Mouse (Mus musculus): ENCODE data around the gene Kctd19. TPM values are rescaled to one million over a fixed set of nuclear protein-coding genes. Genes with fewer than 3 reads are reported as not detected.

Kctd19 gene
- polyA plus RNA-seq, 1 experiment from 2014 or later, result not detected

DNA sequence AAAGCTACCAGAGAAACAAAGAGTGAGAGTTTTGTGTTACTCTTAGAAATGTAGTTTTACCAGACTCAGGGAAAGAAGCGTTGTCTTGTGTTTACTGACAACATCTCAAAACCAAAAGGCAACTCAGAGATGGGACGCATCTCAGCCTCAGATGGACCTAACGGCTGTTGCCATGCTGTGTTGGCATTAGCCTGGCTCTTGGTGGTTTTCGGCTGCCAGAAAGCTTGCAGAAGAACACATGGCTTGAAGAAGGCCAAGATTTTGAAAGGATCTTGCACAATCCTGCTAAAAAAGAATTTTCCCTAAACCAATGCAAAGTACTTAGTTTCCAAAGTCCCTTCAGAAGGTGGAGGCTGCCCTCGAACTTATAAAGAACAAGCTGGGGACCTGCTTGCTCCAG is 29.4 kb upstream of the Kctd19 start:
- 83% methylated on average over 5 of the region's 5 CpGs for WGBS
- Histone ChIP-seq H3K4me1 (peaks cover 3% of the 10 kb centered on the region; the same call in 1 of the 2 replicates), H3K4me3 (replicated peaks) (no peak overlapping the region), H3K27ac (replicated peaks) (no peak overlapping the region), H3K27me3 (peaks cover 3% of the 10 kb centered on the region; the same call in 1 of the 2 replicates), H3K36me3 (no peaks in the 10 kb centered on the region), H3K9ac (no peak overlapping the region), H3K9me3 (replicated peaks) (no peaks in the 10 kb centered on the region), H3K4me2 (replicated peaks) (no peak overlapping the region)
- ATAC-seq (ENCODE audit: insufficient number of reproducible peaks, low FRiP score, low TSS enrichment, low read depth), result no peak

DNA sequence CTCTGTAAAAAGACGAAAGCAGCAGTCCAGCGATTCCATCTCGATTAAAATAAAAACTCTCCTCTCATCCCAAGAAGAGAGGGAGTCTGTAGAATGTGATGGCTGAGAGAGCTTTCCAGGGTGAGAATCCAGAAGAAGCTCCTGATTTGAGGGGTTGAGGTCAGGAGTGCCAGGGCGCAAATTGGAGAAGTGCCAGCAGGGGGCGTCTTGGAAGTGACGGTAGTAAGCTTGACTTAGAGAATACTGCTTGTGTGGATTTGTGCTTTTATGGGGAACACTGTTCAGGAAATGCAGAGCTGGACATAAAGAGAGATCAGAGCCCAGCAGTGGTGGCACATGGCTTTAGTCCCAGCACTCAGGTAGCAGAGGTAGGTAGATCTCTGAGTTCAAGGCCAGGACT is 28.1 kb upstream of the Kctd19 start:
- H3K36me3 ChIP-seq, result no peaks in the 10 kb centered on the region
- H3K9me3 ChIP-seq (replicated peaks), result no peaks in the 10 kb centered on the region
- H3K4me1 ChIP-seq, result peaks cover 3% of the 10 kb centered on the region; the same call in 1 of the 2 replicates
- no peak overlapping the region for H3K4me3 ChIP-seq (replicated peaks)
- no peak for ATAC-seq (ENCODE audit: insufficient number of reproducible peaks, low FRiP score, low TSS enrichment, low read depth)
- no peak overlapping the region for H3K4me2 ChIP-seq (replicated peaks)
- no peak overlapping the region for H3K27ac ChIP-seq (replicated peaks)
- H3K27me3 ChIP-seq, result peaks cover 3% of the 10 kb centered on the region; the same call in 1 of the 2 replicates
- no peak overlapping the region for H3K9ac ChIP-seq
- WGBS, result 8% methylated on average over 6 of the region's 6 CpGs

DNA sequence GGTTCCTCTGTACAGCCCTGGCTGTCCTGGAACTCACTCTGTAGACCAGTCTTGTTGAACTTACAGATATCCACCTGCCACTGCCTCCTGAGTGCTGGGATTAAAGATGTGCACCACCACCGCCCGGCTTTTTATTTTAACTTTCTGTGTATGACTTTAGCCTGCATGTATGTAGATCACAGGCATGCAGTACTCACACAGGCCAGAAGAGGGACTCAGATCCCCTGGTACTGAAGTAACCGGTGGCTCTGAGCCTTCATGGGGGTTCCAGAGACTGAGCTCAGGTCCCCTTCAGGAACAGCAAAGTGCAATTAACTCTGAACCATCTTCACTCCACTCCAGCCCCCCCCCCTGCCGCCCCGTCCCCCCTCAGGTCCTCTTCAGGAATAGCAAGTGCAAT is 25.6 kb upstream of the Kctd19 start:
- 35% methylated on average over 5 of the region's 5 CpGs for WGBS
- H3K4me1 ChIP-seq, result no peaks in the 10 kb centered on the region
- H3K4me3 ChIP-seq (replicated peaks), result no peak overlapping the region
- ATAC-seq (ENCODE audit: insufficient number of reproducible peaks, low FRiP score, low TSS enrichment, low read depth), result no peak
- H3K27me3 ChIP-seq, result peaks cover 3% of the 10 kb centered on the region; the same call in 1 of the 2 replicates
- H3K27ac ChIP-seq (replicated peaks), result no peak overlapping the region
- no peaks in the 10 kb centered on the region for H3K9me3 ChIP-seq (replicated peaks)
- no peak overlapping the region for H3K4me2 ChIP-seq (replicated peaks)
- no peaks in the 10 kb centered on the region for H3K36me3 ChIP-seq
- no peak overlapping the region for H3K9ac ChIP-seq

DNA sequence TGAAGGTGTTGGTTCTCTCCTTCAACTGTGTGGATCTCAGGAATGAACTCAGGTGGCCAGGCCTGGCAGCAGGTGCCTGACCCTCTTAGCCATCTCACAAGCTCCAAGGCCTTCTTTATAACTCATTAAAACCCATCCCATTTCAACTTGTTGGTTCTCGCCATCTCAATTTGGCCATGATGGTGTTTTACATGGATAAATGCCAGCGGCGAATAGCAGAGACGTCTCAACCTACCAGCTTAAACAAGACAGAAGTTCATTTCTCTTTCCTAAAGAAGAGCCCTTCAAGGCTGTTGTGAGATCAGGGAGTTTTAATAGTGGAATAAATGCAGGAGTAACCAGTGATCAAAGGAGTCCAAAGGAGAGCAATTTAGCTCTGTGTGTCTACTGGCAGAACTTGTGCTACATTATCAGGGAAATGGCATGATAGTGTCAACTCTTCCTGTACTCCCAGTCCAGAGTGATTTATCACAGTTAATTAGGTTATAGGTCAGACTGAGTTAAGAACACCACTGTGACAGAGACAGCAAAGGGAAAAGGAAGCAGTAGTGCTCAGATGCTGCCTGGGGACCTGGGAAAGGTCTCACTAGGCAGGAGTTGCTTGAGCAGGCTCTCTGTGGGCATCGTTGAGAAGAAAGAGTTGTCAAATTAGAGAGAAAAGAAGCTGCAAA is 23.9 kb upstream of the Kctd19 start:
- no peaks in the 10 kb centered on the region for H3K36me3 ChIP-seq
- no peak overlapping the region for H3K4me2 ChIP-seq (replicated peaks)
- H3K4me3 ChIP-seq (replicated peaks), result no peak overlapping the region
- no peaks in the 10 kb centered on the region for H3K27me3 ChIP-seq
- H3K9ac ChIP-seq, result no peak overlapping the region
- ATAC-seq (ENCODE audit: insufficient number of reproducible peaks, low FRiP score, low TSS enrichment, low read depth), result no peak
- peaks cover 10% of the 10 kb centered on the region; the same call in 1 of the 2 replicates for H3K4me1 ChIP-seq
- WGBS, result 85% methylated on average over 5 of the region's 5 CpGs
- H3K9me3 ChIP-seq (replicated peaks), result no peaks in the 10 kb centered on the region
- no peak overlapping the region for H3K27ac ChIP-seq (replicated peaks)

DNA sequence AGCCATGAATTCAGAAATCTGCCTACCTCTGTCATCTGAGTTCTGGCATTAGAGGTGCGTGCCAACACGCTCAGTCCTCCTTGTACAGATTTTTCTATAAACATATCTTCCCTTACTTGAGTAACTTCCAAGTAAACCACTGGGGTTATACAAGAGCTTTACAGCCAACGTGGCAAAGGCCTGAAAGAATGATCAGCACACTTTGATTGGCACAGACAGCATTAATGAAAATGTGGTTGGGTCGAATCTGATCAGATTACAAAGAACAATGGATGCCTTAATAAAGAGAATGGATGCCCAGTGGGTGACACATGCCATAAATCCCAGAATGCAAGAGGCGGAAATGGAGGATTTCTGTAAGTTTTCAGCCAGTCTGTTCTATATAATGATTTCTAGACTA is 22.9 kb upstream of the Kctd19 start:
- H3K36me3 ChIP-seq, result no peaks in the 10 kb centered on the region
- ATAC-seq (ENCODE audit: insufficient number of reproducible peaks, low FRiP score, low TSS enrichment, low read depth), result no peak
- WGBS, result 62% methylated on average over 5 of the region's 5 CpGs

DNA sequence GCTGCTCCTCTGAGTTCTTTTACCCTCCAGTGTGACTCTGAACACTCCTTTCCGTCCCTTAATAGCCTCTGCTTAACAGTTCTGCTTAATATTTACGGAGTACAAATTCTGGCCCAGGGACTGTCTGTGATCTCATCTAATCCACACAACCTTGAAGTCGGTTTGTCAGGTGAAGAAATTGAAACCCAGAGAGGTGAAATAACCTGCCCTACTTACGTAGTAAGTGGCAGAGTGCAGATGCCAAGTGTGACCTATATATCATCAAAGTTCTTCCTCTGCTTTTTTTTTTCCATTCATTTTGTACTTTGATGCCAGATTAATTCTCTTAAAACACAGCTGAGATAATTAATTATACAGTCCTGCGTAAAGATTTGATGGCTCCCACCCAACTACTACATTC is 20.8 kb upstream of the Kctd19 start:
- WGBS, result 68% methylated on average over 5 of the region's 5 CpGs

More for the DNA sequence above, 22.9 kb upstream of the Kctd19 start:
- no peaks in the 10 kb centered on the region for H3K27me3 ChIP-seq
- H3K4me1 ChIP-seq, result peaks cover 10% of the 10 kb centered on the region; the same call in 1 of the 2 replicates
- no peak overlapping the region for H3K9ac ChIP-seq
- H3K4me2 ChIP-seq (replicated peaks), result no peak overlapping the region
- no peak overlapping the region for H3K27ac ChIP-seq (replicated peaks)
- H3K4me3 ChIP-seq (replicated peaks), result no peak overlapping the region
- H3K9me3 ChIP-seq (replicated peaks), result no peaks in the 10 kb centered on the region

DNA sequence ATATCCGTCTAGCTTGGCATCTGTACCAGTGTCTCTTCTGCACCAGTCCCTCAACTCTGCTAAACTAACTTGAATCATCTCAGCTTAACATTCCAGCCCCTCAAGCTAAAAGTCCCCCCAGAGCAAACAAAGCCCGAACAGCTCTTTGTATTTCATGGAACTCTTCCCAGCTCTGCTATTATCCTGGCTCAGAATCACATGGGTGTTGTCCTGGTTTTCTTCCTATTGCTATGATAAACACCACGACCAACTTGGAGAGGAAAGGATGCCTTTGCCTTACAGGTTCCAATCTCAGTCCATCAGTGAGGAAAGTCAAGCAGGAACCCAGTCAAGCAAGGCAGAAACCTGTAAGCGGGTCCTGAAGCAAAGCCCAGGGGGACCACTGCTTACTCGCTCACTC is 20.2 kb upstream of the Kctd19 start:
- ATAC-seq (ENCODE audit: insufficient number of reproducible peaks, low FRiP score, low TSS enrichment, low read depth), result no peak
- WGBS, result 51% methylated on average over 5 of the region's 5 CpGs
- Histone ChIP-seq H3K27ac (replicated peaks) (no peak overlapping the region), H3K27me3 (no peaks in the 10 kb centered on the region), H3K4me3 (replicated peaks) (no peak overlapping the region), H3K4me1 (peaks cover 10% of the 10 kb centered on the region; the same call in 1 of the 2 replicates), H3K9ac (no peak overlapping the region), H3K4me2 (replicated peaks) (no peak overlapping the region), H3K9me3 (replicated peaks) (no peaks in the 10 kb centered on the region), H3K36me3 (no peaks in the 10 kb centered on the region)

More for the DNA sequence above, 20.8 kb upstream of the Kctd19 start:
- no peak overlapping the region for H3K4me3 ChIP-seq (replicated peaks)
- no peak overlapping the region for H3K9ac ChIP-seq
- peaks cover 10% of the 10 kb centered on the region; the same call in 1 of the 2 replicates for H3K4me1 ChIP-seq
- ATAC-seq (ENCODE audit: insufficient number of reproducible peaks, low FRiP score, low TSS enrichment, low read depth), result no peak
- no peaks in the 10 kb centered on the region for H3K36me3 ChIP-seq
- no peak overlapping the region for H3K27ac ChIP-seq (replicated peaks)
- no peaks in the 10 kb centered on the region for H3K9me3 ChIP-seq (replicated peaks)
- no peaks in the 10 kb centered on the region for H3K27me3 ChIP-seq
- no peak overlapping the region for H3K4me2 ChIP-seq (replicated peaks)

DNA sequence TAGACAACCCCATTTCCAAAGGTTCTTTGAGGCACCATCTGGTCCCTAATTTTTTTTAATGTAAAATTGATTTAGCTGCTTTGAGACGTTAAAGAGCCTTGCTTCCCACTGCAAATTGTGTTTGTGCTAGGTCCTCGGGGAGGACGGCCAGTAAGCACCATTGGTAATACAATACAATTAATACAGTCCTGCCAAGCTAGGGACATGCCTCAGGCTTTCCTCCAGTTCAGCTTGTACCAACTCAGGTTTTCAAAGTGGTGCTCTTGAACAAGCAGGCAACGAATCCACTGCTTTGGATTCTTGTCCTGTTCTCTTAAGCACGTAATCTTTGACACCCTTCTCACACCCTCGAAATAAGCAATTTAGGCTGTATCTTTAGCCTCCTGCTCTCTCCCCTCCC is 19.7 kb upstream of the Kctd19 start:
- no peaks in the 10 kb centered on the region for H3K9me3 ChIP-seq (replicated peaks)
- 33% methylated on average over 6 of the region's 6 CpGs for WGBS
- H3K9ac ChIP-seq, result no peak overlapping the region
- ATAC-seq (ENCODE audit: insufficient number of reproducible peaks, low FRiP score, low TSS enrichment, low read depth), result no peak
- no peaks in the 10 kb centered on the region for H3K27me3 ChIP-seq
- no peaks in the 10 kb centered on the region for H3K36me3 ChIP-seq
- H3K4me3 ChIP-seq (replicated peaks), result no peak overlapping the region
- H3K4me2 ChIP-seq (replicated peaks), result no peak overlapping the region
- H3K4me1 ChIP-seq, result peaks cover 10% of the 10 kb centered on the region; the same call in 1 of the 2 replicates
- H3K27ac ChIP-seq (replicated peaks), result no peak overlapping the region

DNA sequence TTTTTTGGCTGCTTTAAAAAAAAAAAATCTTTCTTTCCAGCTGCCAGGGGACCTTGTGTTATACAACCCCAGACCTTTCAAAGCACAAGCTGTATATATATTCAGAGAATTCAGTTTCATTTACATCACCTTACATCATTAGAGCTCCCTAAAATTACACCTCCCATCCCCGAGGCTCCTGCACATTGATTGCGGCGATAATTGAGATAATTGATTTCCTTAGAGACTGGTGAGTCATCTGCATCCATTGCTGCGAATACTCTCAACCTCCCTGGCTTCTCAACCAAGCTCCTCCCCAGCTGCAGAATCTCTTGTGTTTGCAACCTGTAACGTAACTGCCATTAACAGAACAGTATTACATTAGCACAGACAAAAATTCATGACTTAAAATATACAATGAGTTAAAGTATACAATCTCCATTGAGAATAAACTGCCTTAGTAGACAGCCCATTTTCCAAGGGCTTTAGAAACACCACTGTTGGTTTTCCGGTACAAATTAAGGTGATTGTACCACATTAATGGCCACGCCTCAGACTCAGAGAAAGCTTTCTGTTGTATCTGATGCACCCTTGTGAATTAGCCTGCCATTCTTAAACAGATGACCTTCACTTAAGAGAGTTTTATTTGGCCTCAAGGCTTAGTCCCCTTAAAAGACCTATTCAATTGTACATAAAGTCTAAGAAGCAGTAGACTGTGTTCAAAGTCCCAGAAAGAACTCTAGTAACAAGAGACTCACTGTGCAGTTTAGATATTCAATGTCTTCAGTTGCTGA is 18.6 kb upstream of the Kctd19 start:
- H3K27me3 ChIP-seq, result no peaks in the 10 kb centered on the region
- H3K4me1 ChIP-seq, result peaks cover 10% of the 10 kb centered on the region; the same call in 1 of the 2 replicates
- no peak overlapping the region for H3K4me3 ChIP-seq (replicated peaks)
- 42% methylated on average over 7 of the region's 7 CpGs for WGBS
- no peak overlapping the region for H3K4me2 ChIP-seq (replicated peaks)
- no peak for ATAC-seq (ENCODE audit: insufficient number of reproducible peaks, low FRiP score, low TSS enrichment, low read depth)
- H3K27ac ChIP-seq (replicated peaks), result no peak overlapping the region
- H3K9ac ChIP-seq, result no peak overlapping the region
- H3K9me3 ChIP-seq (replicated peaks), result no peaks in the 10 kb centered on the region
- no peaks in the 10 kb centered on the region for H3K36me3 ChIP-seq

DNA sequence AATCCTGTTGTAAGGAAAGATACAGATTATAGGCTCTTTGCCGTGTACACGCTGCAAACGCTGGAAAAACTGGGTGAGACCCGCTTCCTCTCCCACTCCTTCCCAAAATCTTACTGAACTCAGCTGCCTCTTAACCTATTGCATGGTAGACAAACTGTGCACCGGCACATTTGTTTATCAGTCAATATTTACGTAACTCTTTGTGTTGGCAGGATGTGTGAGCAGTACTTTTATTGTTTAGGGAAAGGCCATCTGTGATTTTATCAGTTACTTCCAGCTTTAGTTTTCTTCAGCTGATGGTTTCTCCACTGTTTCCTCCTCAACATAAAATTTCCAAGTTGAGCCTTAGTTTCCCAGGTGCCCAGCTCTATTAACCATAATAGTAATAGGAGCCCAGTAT is 13.6 kb upstream of the Kctd19 start:
- no peak for ATAC-seq (ENCODE audit: insufficient number of reproducible peaks, low FRiP score, low TSS enrichment, low read depth)
- no peak overlapping the region for H3K4me3 ChIP-seq (replicated peaks)
- no peak overlapping the region for H3K27ac ChIP-seq (replicated peaks)
- H3K27me3 ChIP-seq, result no peaks in the 10 kb centered on the region
- H3K36me3 ChIP-seq, result no peaks in the 10 kb centered on the region
- no peak overlapping the region for H3K9ac ChIP-seq
- no peaks in the 10 kb centered on the region for H3K4me1 ChIP-seq
- 70% methylated on average over 6 of the region's 6 CpGs for WGBS
- no peaks in the 10 kb centered on the region for H3K9me3 ChIP-seq (replicated peaks)
- no peak overlapping the region for H3K4me2 ChIP-seq (replicated peaks)

DNA sequence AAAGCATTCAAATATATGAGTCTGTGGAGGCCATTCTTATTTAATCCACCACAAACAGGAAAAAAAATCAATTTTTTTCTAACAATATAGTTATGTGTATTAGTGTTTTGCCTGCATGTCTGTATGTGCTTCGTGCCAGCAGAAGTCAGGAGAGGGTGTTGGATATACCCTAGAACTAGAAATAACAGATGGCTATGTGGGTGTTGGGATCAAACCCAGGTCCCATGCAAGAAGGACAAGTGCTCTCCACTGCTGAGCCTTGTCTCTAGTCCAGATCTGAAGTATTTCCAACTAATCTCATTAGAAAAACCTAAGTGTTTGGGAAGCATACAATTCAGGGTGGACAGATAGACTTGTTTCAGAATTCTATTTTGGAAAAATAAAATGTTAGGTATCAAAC is 8.7 kb upstream of the Kctd19 start:
- no peaks in the 10 kb centered on the region for H3K4me1 ChIP-seq
- H3K9me3 ChIP-seq (replicated peaks), result no peaks in the 10 kb centered on the region
- no peak overlapping the region for H3K9ac ChIP-seq
- H3K36me3 ChIP-seq, result no peaks in the 10 kb centered on the region
- whole genome bisulfite sequencing, result 67% methylated on average over 1 of the region's 1 CpGs
- H3K4me2 ChIP-seq (replicated peaks), result no peak overlapping the region
- ATAC-seq (ENCODE audit: insufficient number of reproducible peaks, low FRiP score, low TSS enrichment, low read depth), result no peak
- H3K27me3 ChIP-seq, result no peaks in the 10 kb centered on the region
- H3K27ac ChIP-seq (replicated peaks), result no peak overlapping the region
- H3K4me3 ChIP-seq (replicated peaks), result no peak overlapping the region
